Mouse (Mus musculus) T-helper 17 cell (primary cell): Measurements from ENCODE around the gene Irak1.

Experiments
- in situ Hi-C, 2 experiments: fragments of 300-600 bp; cut with MboI, MseI; formaldehyde crosslinking; loops; 1 replicate in 1 of 2; 2 replicates in 1 of 2; pipeline ENCODE4 v1.15.1; 2025; ENCODE audit warnings: high pct_unique_total_duplicates in 2 of 2

Gene Irak1

DNA sequence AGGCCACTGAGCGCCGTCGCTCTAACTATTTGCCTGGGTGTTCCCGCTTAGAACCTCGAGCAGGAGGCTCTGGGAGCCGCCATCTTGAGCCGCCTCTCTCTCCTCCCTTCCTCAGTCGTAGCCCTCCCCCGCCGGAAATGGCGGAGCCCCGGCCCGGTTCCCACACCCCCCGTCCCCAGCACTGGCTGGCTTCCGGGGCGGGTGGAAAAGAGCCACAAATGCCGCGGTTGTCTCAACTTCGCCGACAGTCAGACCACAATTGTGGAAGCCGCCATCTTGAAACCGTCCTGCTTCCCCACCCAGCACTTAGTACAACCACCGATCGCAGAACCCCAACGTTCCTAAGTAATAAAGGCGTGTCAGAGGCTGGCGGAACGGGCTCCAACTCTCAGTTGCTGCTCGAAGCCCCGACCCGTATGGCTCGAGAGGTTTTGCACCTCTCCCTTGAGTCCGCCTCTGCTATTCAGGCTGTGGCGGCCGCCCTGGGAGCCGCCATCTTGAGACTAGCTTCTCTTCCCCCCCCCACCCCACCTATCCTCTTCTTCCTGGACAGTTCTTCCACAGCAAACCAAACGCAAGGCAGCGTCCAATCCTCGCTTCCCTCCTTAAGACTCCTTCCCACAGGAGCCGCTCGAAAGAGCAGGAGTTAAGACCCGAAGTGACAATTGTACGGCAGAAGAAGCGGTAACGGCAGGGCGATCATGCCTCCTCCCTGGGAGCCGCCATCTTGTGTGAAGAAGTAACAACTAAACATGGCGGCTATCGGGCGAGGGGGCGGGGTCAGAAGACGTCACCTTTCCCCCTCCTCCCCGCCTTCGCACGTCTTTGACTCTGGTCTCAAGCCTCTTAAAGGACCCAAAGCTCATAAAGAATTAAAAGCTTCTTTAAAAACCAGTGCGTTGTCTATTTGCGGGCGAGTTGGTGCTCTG is 57.2 kb downstream of the Irak1 start, which contains the start of gene Hcfc1:
Hcfc1 (minus strand) TSS at position 110 of the 929 bp plus-strand sequence.
- in situ Hi-C loops = no loop called here

GRCm38 (mm10) chrX:73965307-73965706 is 58.4 kb downstream of the Irak1 start:
- in situ Hi-C loops = no loop called here

DNA sequence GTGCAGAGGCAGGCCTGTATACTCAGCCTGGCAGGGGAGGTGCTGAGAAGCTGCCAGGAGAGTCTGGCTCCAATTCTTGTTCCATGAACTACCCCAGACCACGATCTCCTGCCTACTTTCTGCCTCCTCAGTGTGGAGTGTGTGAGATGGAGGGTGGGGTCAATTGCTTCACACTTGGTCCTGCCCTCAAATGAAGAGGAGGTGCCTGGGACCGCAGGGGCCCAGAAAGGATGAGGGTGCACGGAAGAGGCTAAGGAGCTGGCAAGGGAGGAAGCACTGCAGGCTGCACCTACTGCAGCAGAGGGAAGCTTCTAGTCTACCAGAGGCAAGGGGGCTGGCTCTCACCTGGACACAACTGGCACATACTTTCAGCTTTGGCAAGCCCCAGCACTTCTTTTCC is 59.4 kb downstream of the Irak1 start:
- in situ Hi-C loops = no loop called here
